Mouse (Mus musculus) liver, embryonic 16.5 days (tissue): ENCODE measurements around the gene Ccdc83. TPM values are rescaled to one million over a fixed set of nuclear protein-coding genes. Genes with fewer than 3 reads are reported as not detected.

Experiments used
- ATAC-seq: fragments of 200-750 bp; cut with Nextera tagmentation; 2 replicates; pipeline ENCODE4 v1.8.0; 2017; ENCODE audit warnings: low read depth, mild to moderate bottlenecking, moderate number of reproducible peaks, moderate library complexity
- H3K27ac ChIP-seq: fragments of 300-500 bp; sonication (generic); 2 replicates; pipeline ENCODE4 v1.5.1; 2014; ENCODE audit warnings: mild to moderate bottlenecking, low read length
- H3K27me3 ChIP-seq: fragments of 300-500 bp; sonication (generic); 2 replicates; pipeline ENCODE4 v1.6.1; 2014; ENCODE audit warnings: low read depth, low read length, mixed read lengths; ENCODE audit not compliant: control insufficient read depth, insufficient read depth
- H3K36me3 ChIP-seq: fragments of 300-500 bp; sonication (generic); 2 replicates; pipeline ENCODE4 v1.6.1; 2014; ENCODE audit warnings: mild to moderate bottlenecking; ENCODE audit not compliant: control insufficient read depth, insufficient read depth
- H3K4me1 ChIP-seq: fragments of 300-500 bp; sonication (generic); 2 replicates; pipeline ENCODE4 v1.6.1; 2014; ENCODE audit warnings: low read depth, low read length, mixed read lengths; ENCODE audit not compliant: control insufficient read depth
- H3K4me2 ChIP-seq: fragments of 300-500 bp; sonication (generic); 2 replicates; pipeline ENCODE4 v1.6.1; 2014; ENCODE audit warnings: low read depth, low read length, mixed read lengths
- H3K4me3 ChIP-seq: fragments of 300-500 bp; sonication (generic); 2 replicates; pipeline ENCODE4 v1.5.1; 2014; ENCODE audit warnings: low read depth, mild to moderate bottlenecking, low read length
- H3K9ac ChIP-seq: fragments of 300-500 bp; sonication (generic); 2 replicates; pipeline ENCODE4 v1.6.1; 2014; ENCODE audit warnings: low read depth, low read length
- H3K9me3 ChIP-seq: fragments of 300-500 bp; sonication (generic); replicated peaks from 2 replicates; pipeline ENCODE4 v1.6.1; 2016; ENCODE audit warnings: low read length; ENCODE audit not compliant: control insufficient read depth
- WGBS: fragments of 180-500 bp; shearing (Covaris S2); extraction: QIAGEN DNeasy Blood & Tissue Kit; methylation state at CpG from one replicate; pipeline ENCODE4 v1.1.7; 2014; ENCODE audit not compliant: insufficient replicate concordance; 5-methylcytosine and 5-hydroxymethylcytosine counted together
- polyA plus RNA-seq: library from polyadenylated mRNA; unstranded; fragments of >200 nt; fragmentation: Nextera tagmentation; extraction: Ambion mirVana; gene quantifications from 2 replicates; pipeline ENCODE4 v1.2.1, GENCODE M21; 2015

The Ccdc83 gene
- polyA plus RNA-seq, 1 experiment from 2014 or later, result not detected

GRCm38 (mm10) chr7:90291885-90292284 lies 26.3 kb upstream of the Ccdc83 start:
- Histone ChIP-seq H3K4me1 (no peaks in the 10 kb centered on the region), H3K27me3 (no peaks in the 10 kb centered on the region), H3K9ac (no peak overlapping the region), H3K4me2 (no peak overlapping the region), H3K27ac (no peak overlapping the region), H3K36me3 (no peaks in the 10 kb centered on the region), H3K9me3 (no peaks in the 10 kb centered on the region), H3K4me3 (no peak overlapping the region)
- 50% methylated on average over 6 of the region's 6 CpGs for WGBS
- ATAC-seq, result no peak

GRCm38 (mm10) chr7:90284793-90285192 lies 19.2 kb upstream of the Ccdc83 start:
- H3K4me1 ChIP-seq, result no peaks in the 10 kb centered on the region
- H3K4me2 ChIP-seq, result no peak overlapping the region
- H3K27me3 ChIP-seq, result no peaks in the 10 kb centered on the region
- ATAC-seq, result no peak
- H3K36me3 ChIP-seq, result no peaks in the 10 kb centered on the region
- WGBS, result 50% methylated on average over 7 of the region's 7 CpGs
- no peak overlapping the region for H3K4me3 ChIP-seq
- H3K9ac ChIP-seq, result no peak overlapping the region
- H3K27ac ChIP-seq, result no peak overlapping the region
- no peaks in the 10 kb centered on the region for H3K9me3 ChIP-seq

- no peak for ATAC-seq
- 57% methylated on average over 1 of the region's 1 CpGs for WGBS
- Histone ChIP-seq H3K9ac (no peak overlapping the region), H3K4me2 (no peak overlapping the region), H3K4me1 (no peaks in the 10 kb centered on the region), H3K36me3 (no peaks in the 10 kb centered on the region), H3K9me3 (no peaks in the 10 kb centered on the region), H3K27me3 (no peaks in the 10 kb centered on the region), H3K4me3 (no peak overlapping the region), H3K27ac (no peak overlapping the region)
These were observed 17.2 kb upstream of the Ccdc83 start for GRCm38 (mm10) chr7:90282786-90283185.

- no peak overlapping the region for H3K4me2 ChIP-seq
- no peak overlapping the region for H3K4me3 ChIP-seq
- H3K36me3 ChIP-seq, result no peaks in the 10 kb centered on the region
- no peak overlapping the region for H3K9ac ChIP-seq
- 62% methylated on average over 11 of the region's 11 CpGs for whole genome bisulfite sequencing
- no peaks in the 10 kb centered on the region for H3K27me3 ChIP-seq
- ATAC-seq, result no peak
- no peak overlapping the region for H3K27ac ChIP-seq
- H3K9me3 ChIP-seq, result no peaks in the 10 kb centered on the region
- no peaks in the 10 kb centered on the region for H3K4me1 ChIP-seq
These were observed 16.4 kb upstream of the Ccdc83 start for GRCm38 (mm10) chr7:90281759-90282546.

GRCm38 (mm10) chr7:90280878-90281277 lies 15.3 kb upstream of the Ccdc83 start:
- no peak overlapping the region for H3K4me3 ChIP-seq
- H3K36me3 ChIP-seq, result no peaks in the 10 kb centered on the region
- ATAC-seq, result no peak
- no peaks in the 10 kb centered on the region for H3K9me3 ChIP-seq
- H3K27me3 ChIP-seq, result no peaks in the 10 kb centered on the region
- 43% methylated on average over 8 of the region's 8 CpGs for WGBS
- H3K27ac ChIP-seq, result no peak overlapping the region
- no peak overlapping the region for H3K4me2 ChIP-seq
- no peak overlapping the region for H3K9ac ChIP-seq
- no peaks in the 10 kb centered on the region for H3K4me1 ChIP-seq

GRCm38 (mm10) chr7:90280274-90280875 lies 14.8 kb upstream of the Ccdc83 start:
- ATAC-seq, result no peak
- 48% methylated on average over 11 of the region's 11 CpGs for WGBS
- no peak overlapping the region for H3K27ac ChIP-seq
- H3K9me3 ChIP-seq, result no peaks in the 10 kb centered on the region
- no peak overlapping the region for H3K4me2 ChIP-seq
- no peaks in the 10 kb centered on the region for H3K36me3 ChIP-seq
- H3K4me1 ChIP-seq, result no peaks in the 10 kb centered on the region
- no peak overlapping the region for H3K9ac ChIP-seq
- no peak overlapping the region for H3K4me3 ChIP-seq
- H3K27me3 ChIP-seq, result no peaks in the 10 kb centered on the region

GRCm38 (mm10) chr7:90279136-90279535 lies 13.6 kb upstream of the Ccdc83 start:
- Histone ChIP-seq H3K4me3 (no peak overlapping the region), H3K9ac (no peak overlapping the region), H3K9me3 (no peaks in the 10 kb centered on the region), H3K36me3 (no peaks in the 10 kb centered on the region), H3K27ac (no peak overlapping the region), H3K4me1 (no peaks in the 10 kb centered on the region), H3K4me2 (no peak overlapping the region), H3K27me3 (no peaks in the 10 kb centered on the region)
- ATAC-seq, result no peak
- 72% methylated on average over 4 of the region's 4 CpGs for WGBS

GRCm38 (mm10) chr7:90277769-90278168 lies 12.2 kb upstream of the Ccdc83 start:
- no peak for ATAC-seq
- Histone ChIP-seq H3K4me3 (no peak overlapping the region), H3K9ac (no peak overlapping the region), H3K4me1 (no peaks in the 10 kb centered on the region), H3K4me2 (no peak overlapping the region), H3K36me3 (no peaks in the 10 kb centered on the region), H3K27ac (no peak overlapping the region), H3K27me3 (no peaks in the 10 kb centered on the region), H3K9me3 (no peaks in the 10 kb centered on the region)
- 52% methylated on average over 4 of the region's 4 CpGs for WGBS

- Histone ChIP-seq H3K4me3 (no peak overlapping the region), H3K9ac (no peak overlapping the region), H3K4me2 (no peak overlapping the region), H3K4me1 (no peaks in the 10 kb centered on the region), H3K36me3 (no peaks in the 10 kb centered on the region), H3K27ac (no peak overlapping the region), H3K27me3 (no peaks in the 10 kb centered on the region), H3K9me3 (no peaks in the 10 kb centered on the region)
- WGBS, result 55% methylated on average over 3 of the region's 3 CpGs
- no peak for ATAC-seq
These were observed 11.7 kb upstream of the Ccdc83 start for GRCm38 (mm10) chr7:90277246-90277645.
